Mouse (Mus musculus) stomach, embryonic 15.5 days (tissue): ENCODE results near the gene Fasn. TPM values are rescaled to one million over a fixed set of nuclear protein-coding genes. Genes with fewer than 3 reads are reported as not detected.
"Not testable (repeated sequence)": the region's sequence is repeated elsewhere in the genome, so short reads cannot be mapped to it uniquely, and the experiment has no call there.

Source experiments
- ATAC-seq: fragments of 200-750 bp; cut with Nextera tagmentation; 2 replicates; pipeline ENCODE4 v1.8.0; 2017; ENCODE audit warnings: low read depth, moderate number of reproducible peaks, moderate TSS enrichment; ENCODE audit not compliant: insufficient read depth, low FRiP score
- H3K27ac ChIP-seq: fragments of 300-500 bp; sonication (generic); 2 replicates; pipeline ENCODE4 v1.5.1; 2015; ENCODE audit warnings: mild to moderate bottlenecking, inconsistent platforms
- H3K27me3 ChIP-seq: fragments of 300-500 bp; sonication (generic); replicated peaks from 2 replicates; pipeline ENCODE4 v1.6.1; 2015; ENCODE audit warnings: inconsistent platforms
- H3K36me3 ChIP-seq: fragments of 300-500 bp; sonication (generic); 2 replicates; pipeline ENCODE4 v1.6.1; 2015; ENCODE audit warnings: inconsistent platforms
- H3K4me1 ChIP-seq: fragments of 300-500 bp; sonication (generic); 2 replicates; pipeline ENCODE4 v1.6.1; 2015; ENCODE audit warnings: inconsistent platforms
- H3K4me2 ChIP-seq: fragments of 300-500 bp; sonication (generic); 2 replicates; pipeline ENCODE4 v1.6.1; 2015; ENCODE audit warnings: mild to moderate bottlenecking, inconsistent platforms
- H3K4me3 ChIP-seq: fragments of 300-500 bp; sonication (generic); replicated peaks from 2 replicates; pipeline ENCODE4 v1.5.1; 2015; ENCODE audit warnings: inconsistent platforms
- H3K9ac ChIP-seq: fragments of 300-500 bp; sonication (generic); 2 replicates; pipeline ENCODE4 v1.6.1; 2015; ENCODE audit warnings: inconsistent platforms
- H3K9me3 ChIP-seq: fragments of 300-500 bp; sonication (generic); 2 replicates; pipeline ENCODE4 v1.6.1; 2016; ENCODE audit warnings: inconsistent platforms
- whole genome bisulfite sequencing: fragments of 180-500 bp; shearing (Covaris S2); methylation state at CpG from one replicate; pipeline ENCODE4 v1.1.7; 2015; 5-methylcytosine and 5-hydroxymethylcytosine counted together
- polyA plus RNA-seq: library from polyadenylated mRNA; unstranded; fragments of >200 nt; fragmentation: Nextera tagmentation; extraction: Ambion mirVana; gene quantifications from 2 replicates; pipeline ENCODE4 v1.2.1, GENCODE M21; 2015

Gene Fasn
- 45.9 and 46.3 TPM in 2 replicates for polyA plus RNA-seq

DNA sequence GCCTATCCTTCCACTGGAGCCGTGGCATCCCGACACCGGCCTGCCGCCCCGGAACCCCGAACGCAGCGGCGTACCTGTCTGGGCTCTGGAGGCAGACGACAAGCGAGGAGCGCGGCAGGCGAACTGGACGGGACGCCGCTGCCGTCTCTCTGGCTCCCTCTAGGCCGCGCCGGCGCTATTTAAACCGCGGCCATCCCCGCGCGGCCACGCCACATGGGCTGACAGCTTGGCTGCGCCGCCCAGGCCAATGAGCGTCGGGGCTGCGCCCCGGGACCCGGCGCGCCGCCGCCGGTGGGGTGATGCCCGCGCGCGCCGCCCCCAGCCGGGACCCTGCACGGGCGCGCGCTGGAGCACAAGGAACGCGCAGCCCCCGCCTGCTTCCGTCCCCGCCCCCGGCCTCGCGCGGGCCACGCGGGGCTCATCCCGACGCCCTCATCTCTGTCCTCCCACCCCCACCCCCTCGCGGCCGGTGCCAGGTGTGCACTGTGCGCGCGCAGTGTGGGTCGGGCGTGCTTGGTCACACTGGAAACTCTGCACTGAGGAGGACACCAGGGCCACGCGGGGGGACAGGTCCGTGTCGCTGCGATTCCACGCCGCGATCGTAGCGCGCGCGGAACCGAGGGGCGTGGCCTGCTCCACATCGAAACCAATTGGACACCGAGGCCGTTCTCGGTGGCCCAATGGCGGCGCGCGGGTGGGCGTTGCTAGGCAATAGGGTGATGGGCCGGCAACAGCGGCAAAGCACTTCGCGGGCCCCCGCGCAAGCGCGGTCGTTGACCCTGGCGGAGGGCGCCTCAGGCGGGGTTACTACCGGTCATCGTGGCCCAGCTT is at the start of gene Fasn:
Gene Fasn (minus strand): TSS at position 592 of the 831 bp plus-strand sequence.
- H3K36me3 ChIP-seq = peaks cover 22% of the 10 kb centered on the region; the same call in 1 of the 2 replicates
- H3K9me3 ChIP-seq = no peaks in the 10 kb centered on the region
- peak within 1 kb of the TSS; percentile 95 for H3K27ac ChIP-seq
- peak; percentile 90 for ATAC-seq
- no peaks in the 10 kb centered on the region for H3K27me3 ChIP-seq
- H3K4me3 ChIP-seq = peak within 1 kb of the TSS; percentile 84
- peak within 1 kb of the TSS; percentile 91 for H3K9ac ChIP-seq
- WGBS = under 1% methylated on average over 103 of the region's 109 CpGs
- peaks cover 29% of the 10 kb centered on the region for H3K4me1 ChIP-seq
- H3K4me2 ChIP-seq = peak within 1 kb of the TSS; percentile 80

DNA sequence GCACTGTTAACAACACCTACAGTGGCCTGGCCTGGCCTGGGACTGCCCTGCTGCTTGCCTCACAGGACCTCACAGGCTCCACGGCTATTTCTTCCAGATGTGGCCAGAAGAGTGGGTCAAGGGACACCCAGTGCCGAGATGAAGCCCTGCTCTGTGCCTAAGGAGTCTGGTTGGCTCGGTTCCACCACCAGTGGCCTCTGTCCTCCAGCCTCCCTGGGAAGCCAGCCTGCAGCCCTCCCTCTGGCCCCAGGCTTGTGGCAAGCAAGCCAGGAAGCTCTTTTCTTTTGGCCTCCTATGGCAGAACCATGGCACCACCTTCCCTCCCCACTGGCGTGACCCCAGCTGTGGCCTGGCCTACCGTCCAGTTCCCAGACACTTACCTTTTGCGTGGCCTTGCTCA is 48.9 kb upstream of the Fasn start:
- H3K27ac ChIP-seq = no peak overlapping the region
- no peaks in the 10 kb centered on the region for H3K27me3 ChIP-seq
- H3K4me2 ChIP-seq = no peak overlapping the region
- 82% methylated on average over 6 of the region's 6 CpGs for WGBS
- no peaks in the 10 kb centered on the region for H3K9me3 ChIP-seq
- H3K9ac ChIP-seq = no peak overlapping the region
- H3K4me1 ChIP-seq = no peaks in the 10 kb centered on the region
- no peak overlapping the region for H3K4me3 ChIP-seq
- no peak for ATAC-seq
- H3K36me3 ChIP-seq = no peaks in the 10 kb centered on the region

DNA sequence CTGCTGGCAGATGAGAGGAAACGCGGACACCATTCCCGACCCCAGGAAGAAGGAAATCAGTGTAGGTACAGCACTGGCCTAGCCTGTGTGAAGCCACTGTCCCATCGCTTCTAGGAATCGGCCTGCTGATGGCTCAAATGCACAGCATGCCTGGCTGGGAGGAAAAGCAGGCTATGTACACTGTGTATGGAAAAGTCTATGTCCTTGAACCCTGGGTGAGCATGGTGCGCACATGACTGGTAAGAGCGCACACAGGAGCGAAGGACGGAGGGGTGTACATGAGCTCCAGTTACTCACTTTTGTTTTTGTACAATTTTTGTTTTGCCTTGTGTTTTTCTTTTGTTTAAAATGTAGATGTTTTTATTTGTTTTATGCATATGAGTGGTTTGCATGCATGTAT is 47.2 kb upstream of the Fasn start:
- Histone ChIP-seq H3K27ac (no peak overlapping the region), H3K9me3 (no peaks in the 10 kb centered on the region)

DNA sequence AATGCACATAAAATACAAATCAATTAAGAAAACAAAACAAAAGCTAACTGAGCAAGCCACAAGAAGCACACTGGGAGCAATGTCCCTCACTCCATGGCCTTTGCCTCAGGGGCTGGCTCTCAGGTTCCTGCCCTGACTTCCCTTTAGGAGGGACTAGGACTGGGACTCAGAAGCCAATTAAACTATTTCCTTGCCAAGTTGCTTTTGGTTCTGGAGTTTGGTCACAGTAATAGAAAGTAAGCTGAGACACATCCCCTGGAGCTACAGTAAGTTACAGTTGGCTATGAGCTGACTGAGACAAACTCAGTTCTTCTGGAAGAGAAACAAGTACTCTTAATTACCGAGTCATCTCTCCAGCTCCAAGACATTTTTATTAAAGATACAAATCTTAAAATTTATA is 41.5 kb upstream of the Fasn start:
- WGBS = 82% methylated on average over 1 of the region's 1 CpGs
- Histone ChIP-seq H3K4me2 (no peak overlapping the region), H3K9me3 (no peaks in the 10 kb centered on the region), H3K27ac (no peak overlapping the region), H3K36me3 (no peaks in the 10 kb centered on the region), H3K4me1 (no peaks in the 10 kb centered on the region), H3K9ac (no peak overlapping the region), H3K27me3 (no peaks in the 10 kb centered on the region), H3K4me3 (no peak overlapping the region)
- no peak for ATAC-seq

More for the DNA sequence above, 47.2 kb upstream of the Fasn start:
- H3K27me3 ChIP-seq = no peaks in the 10 kb centered on the region
- H3K4me3 ChIP-seq = no peak overlapping the region
- H3K4me1 ChIP-seq = no peaks in the 10 kb centered on the region
- no peak overlapping the region for H3K4me2 ChIP-seq
- no peak for ATAC-seq
- H3K9ac ChIP-seq = no peak overlapping the region
- WGBS = 88% methylated on average over 9 of the region's 9 CpGs
- H3K36me3 ChIP-seq = no peaks in the 10 kb centered on the region

GRCm38 (mm10) chr11:120862819-120863218 is 38.5 kb upstream of the Fasn start:
- WGBS = 74% methylated on average over 10 of the region's 10 CpGs
- ATAC-seq = peak; percentile 35

DNA sequence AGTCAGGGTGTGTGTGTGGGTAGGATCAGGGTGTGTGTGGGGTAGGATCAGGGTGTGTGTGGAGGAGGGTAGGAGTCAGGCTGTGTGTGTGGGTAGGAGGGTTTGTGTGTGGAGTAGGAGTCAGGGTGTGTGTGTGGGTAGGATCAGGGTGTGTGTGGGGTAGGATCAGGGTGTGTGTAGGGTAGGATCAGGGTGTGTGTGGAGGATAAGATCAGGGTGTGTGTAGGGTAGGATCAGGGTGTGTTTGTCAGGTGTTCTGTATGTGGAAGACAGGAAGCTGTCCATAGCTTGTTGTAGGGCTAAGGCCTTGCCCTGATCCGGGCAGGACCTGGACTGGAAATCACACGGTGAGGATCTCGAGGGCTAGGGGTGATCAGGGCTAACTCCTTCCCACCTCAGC is 31.6 kb upstream of the Fasn start:
- WGBS = 83% methylated on average over 3 of the region's 3 CpGs
- not testable (repeated sequence) for H3K27me3 ChIP-seq, H3K9ac ChIP-seq, H3K9me3 ChIP-seq, ATAC-seq, H3K4me3 ChIP-seq, H3K4me2 ChIP-seq, H3K27ac ChIP-seq
- Histone ChIP-seq H3K4me1 (peaks cover 11% of the 10 kb centered on the region; the same call in 1 of the 2 replicates), H3K36me3 (0 out of 2 replicates have a peak, but pooled peaks cover 10% of the 10 kb centered on the region)

More at GRCm38 (mm10) chr11:120862819-120863218, 38.5 kb upstream of the Fasn start:
- H3K36me3 ChIP-seq = 0 out of 2 replicates have a peak, but pooled peaks cover 10% of the 10 kb centered on the region
- no peaks in the 10 kb centered on the region for H3K27me3 ChIP-seq
- no peaks in the 10 kb centered on the region for H3K9me3 ChIP-seq
- H3K27ac ChIP-seq = no peak overlapping the region
- no peaks in the 10 kb centered on the region for H3K4me1 ChIP-seq
- H3K9ac ChIP-seq = no peak overlapping the region
- no peak overlapping the region for H3K4me2 ChIP-seq
- H3K4me3 ChIP-seq = no peak overlapping the region

DNA sequence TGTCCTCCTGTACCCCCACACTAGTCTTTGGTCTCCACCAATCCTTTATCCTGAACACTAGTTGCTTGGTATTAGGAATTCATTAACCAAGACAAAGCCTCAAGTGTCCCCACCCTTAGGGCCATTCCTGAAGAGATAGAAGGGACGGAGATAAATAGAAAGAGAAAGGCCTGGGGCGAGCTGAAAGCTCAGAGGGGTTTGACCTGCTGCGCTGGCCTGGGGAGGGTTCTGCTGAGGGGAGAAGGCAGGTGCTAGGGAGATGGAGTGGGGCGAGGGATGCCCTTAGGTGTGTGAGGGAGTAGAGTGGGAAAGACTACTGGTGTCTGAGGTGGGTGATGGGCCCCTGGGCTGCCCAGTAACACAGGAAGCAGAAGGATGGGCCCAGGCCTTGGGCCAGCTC is 29.4 kb upstream of the Fasn start:
- Histone ChIP-seq H3K4me2 (no peak overlapping the region), H3K9me3 (no peaks in the 10 kb centered on the region), H3K36me3 (0 out of 2 replicates have a peak, but pooled peaks cover 2% of the 10 kb centered on the region), H3K27me3 (no peaks in the 10 kb centered on the region), H3K27ac (peak overlapping the region; percentile 31; the same call in 1 of the 2 replicates), H3K4me3 (no peak overlapping the region), H3K9ac (no peak overlapping the region), H3K4me1 (peaks cover 15% of the 10 kb centered on the region; the same call in 1 of the 2 replicates)
- 81% methylated on average over 4 of the region's 4 CpGs for WGBS
- no peak for ATAC-seq

GRCm38 (mm10) chr11:120853158-120853557 is 28.8 kb upstream of the Fasn start:
- Histone ChIP-seq H3K27ac (peak overlapping the region; percentile 31; the same call in 1 of the 2 replicates), H3K4me1 (peaks cover 15% of the 10 kb centered on the region; the same call in 1 of the 2 replicates), H3K9ac (no peak overlapping the region), H3K27me3 (no peaks in the 10 kb centered on the region), H3K4me2 (no peak overlapping the region), H3K36me3 (no peaks in the 10 kb centered on the region), H3K4me3 (no peak overlapping the region), H3K9me3 (no peaks in the 10 kb centered on the region)
- no peak for ATAC-seq
- WGBS = 93% methylated on average over 4 of the region's 4 CpGs

- no peak for ATAC-seq
- no peak overlapping the region for H3K9ac ChIP-seq
- WGBS = 58% methylated on average over 11 of the region's 11 CpGs
Observed at GRCm38 (mm10) chr11:120852083-120852935, 28.0 kb upstream of the Fasn start.

DNA sequence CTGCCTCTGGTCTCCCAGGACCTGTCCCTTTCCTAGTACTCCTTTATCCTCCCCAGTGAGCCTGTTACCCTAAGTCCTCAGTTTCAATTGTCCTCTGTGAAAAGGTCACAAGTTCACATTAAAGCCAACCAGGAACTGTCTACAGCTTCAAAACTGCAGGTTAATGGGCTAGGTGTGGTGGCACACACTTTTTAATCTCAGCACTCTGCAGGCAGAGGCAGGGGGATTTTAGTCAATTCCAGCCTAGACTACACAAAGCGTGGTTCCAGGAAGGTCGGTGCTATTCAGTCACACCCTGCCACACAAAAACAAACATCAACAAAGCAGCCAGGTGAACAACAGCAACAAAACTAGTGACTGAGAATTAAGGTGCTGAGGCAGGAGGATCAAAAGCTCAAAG is 27.2 kb upstream of the Fasn start:
- peaks cover 15% of the 10 kb centered on the region; the same call in 1 of the 2 replicates for H3K4me1 ChIP-seq
- WGBS = 63% methylated on average over 2 of the region's 2 CpGs
- no peaks in the 10 kb centered on the region for H3K36me3 ChIP-seq
- no peaks in the 10 kb centered on the region for H3K9me3 ChIP-seq
- H3K4me3 ChIP-seq = no peak overlapping the region
- no peak overlapping the region for H3K9ac ChIP-seq
- peak overlapping the region; percentile 42; the same call in 1 of the 2 replicates for H3K27ac ChIP-seq
- no peaks in the 10 kb centered on the region for H3K27me3 ChIP-seq
- ATAC-seq = no peak
- H3K4me2 ChIP-seq = no peak overlapping the region

More at GRCm38 (mm10) chr11:120852083-120852935, 28.0 kb upstream of the Fasn start:
- H3K27ac ChIP-seq = peak overlapping the region; percentile 42
- H3K4me1 ChIP-seq = peaks cover 15% of the 10 kb centered on the region; the same call in 1 of the 2 replicates
- H3K4me3 ChIP-seq = no peak overlapping the region
- H3K4me2 ChIP-seq = no peak overlapping the region
- no peaks in the 10 kb centered on the region for H3K27me3 ChIP-seq
- H3K9me3 ChIP-seq = no peaks in the 10 kb centered on the region
- no peaks in the 10 kb centered on the region for H3K36me3 ChIP-seq

- ATAC-seq = no peak
- no peak overlapping the region for H3K4me2 ChIP-seq
- no peaks in the 10 kb centered on the region for H3K36me3 ChIP-seq
- no peaks in the 10 kb centered on the region for H3K27me3 ChIP-seq
- 46% methylated on average over 1 of the region's 1 CpGs for WGBS
- peak overlapping the region; percentile 67; the same call in 1 of the 2 replicates for H3K27ac ChIP-seq
- peaks cover 15% of the 10 kb centered on the region; the same call in 1 of the 2 replicates for H3K4me1 ChIP-seq
- no peaks in the 10 kb centered on the region for H3K9me3 ChIP-seq
- no peak overlapping the region for H3K9ac ChIP-seq
- H3K4me3 ChIP-seq = no peak overlapping the region
Observed at GRCm38 (mm10) chr11:120851132-120851531, 26.8 kb upstream of the Fasn start.
